Mouse (Mus musculus) brain, embryonic 14.5 days (tissue): ENCODE results near the gene Cdv3.

Experiments used
- CTCF ChIP-seq: fragments of 200-500 bp; IDR thresholded peaks from 2 replicates; pipeline ENCODE4 v1.5.1; 2012; ENCODE audit warnings: inconsistent platforms, mild to moderate bottlenecking, moderate library complexity, borderline replicate concordance; ENCODE audit not compliant: insufficient read depth, insufficient read length; ENCODE audit errors: extremely low read depth
- POLR2A ChIP-seq: fragments of 200-500 bp; IDR thresholded peaks from 2 replicates; pipeline ENCODE4 v1.6.1; 2012; ENCODE audit warnings: mild to moderate bottlenecking, inconsistent platforms, borderline replicate concordance; ENCODE audit not compliant: poor library complexity, insufficient read depth, insufficient read length, severe bottlenecking; ENCODE audit errors: extremely low read depth

GRCm38 (mm10) chr9:103384141-103384796, 18.6 kb upstream of the Cdv3 start:
- no peak for TF ChIP-seq CTCF
- no peak for TF ChIP-seq POLR2A
